Mouse (Mus musculus): ENCODE measurements at regions not wholly inside any gene's neighbourhood (a gene's known extent, or its start where the extent isn't known, plus 50 kb on each side); places are given as distances from the start of the nearest gene placed in this dataset.

GRCm38 (mm10) chr10:30259716-30260115 is 59.4 kb upstream of the Cenpw start:
- DNase-seq (ENCODE audit: low read depth, low spot score), result no peak

GRCm38 (mm10) chr10:30257889-30258288 is 57.5 kb upstream of the Cenpw start:
- DNase-seq (ENCODE audit: low read depth, low spot score), result no peak

Data from retina, postnatal 7 days (tissue).